Mouse (Mus musculus): ENCODE data around the gene Tmod3.

DNA sequence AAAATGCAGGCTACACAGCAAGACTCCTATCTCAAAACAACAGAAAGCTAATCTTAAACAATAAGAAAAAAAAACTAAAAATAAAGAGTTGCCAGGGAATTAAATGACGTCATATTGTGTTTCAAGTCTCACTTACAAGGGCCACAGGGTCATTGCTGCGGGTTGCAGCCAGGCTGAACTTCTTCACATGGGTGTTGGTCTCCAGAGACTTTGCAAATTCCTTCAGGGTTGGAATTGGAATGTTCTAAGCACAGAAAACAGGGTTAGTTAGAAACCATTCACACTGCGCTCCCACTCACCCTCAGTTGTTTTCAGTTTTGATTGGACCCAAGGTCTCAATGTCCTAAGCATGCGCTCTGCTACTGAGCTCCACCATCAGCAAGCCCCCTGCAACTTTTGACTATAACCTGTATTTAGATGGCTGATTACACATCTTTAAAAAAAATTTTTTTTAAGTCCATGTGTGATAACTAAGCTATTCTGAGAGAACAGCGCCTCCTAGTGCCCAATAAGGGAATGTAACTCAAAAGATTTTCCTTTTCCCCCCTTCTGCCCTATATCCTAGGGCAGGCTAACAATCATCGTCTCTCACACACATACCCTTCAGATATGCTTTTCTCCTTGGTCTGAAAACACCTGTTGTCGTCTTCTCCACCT lies 22.4 kb upstream of the Tmod3 start:
- TF ChIP-seq GATA1 (IDR thresholded peaks at IDR 0.05; ENCODE audit: low read length) (no peak), TAL1 (IDR thresholded peaks at IDR 0.05; ENCODE audit: low read length) (no peak)
